Mouse (Mus musculus): Measurements from ENCODE around the gene Ncoa7.

The Ncoa7 gene

GRCm38 (mm10) chr10:30745238-30745974 is 57.7 kb downstream of the Ncoa7 start:
- no peak for DNase-seq (ENCODE audit: low spot score in 2 of 2)

DNA sequence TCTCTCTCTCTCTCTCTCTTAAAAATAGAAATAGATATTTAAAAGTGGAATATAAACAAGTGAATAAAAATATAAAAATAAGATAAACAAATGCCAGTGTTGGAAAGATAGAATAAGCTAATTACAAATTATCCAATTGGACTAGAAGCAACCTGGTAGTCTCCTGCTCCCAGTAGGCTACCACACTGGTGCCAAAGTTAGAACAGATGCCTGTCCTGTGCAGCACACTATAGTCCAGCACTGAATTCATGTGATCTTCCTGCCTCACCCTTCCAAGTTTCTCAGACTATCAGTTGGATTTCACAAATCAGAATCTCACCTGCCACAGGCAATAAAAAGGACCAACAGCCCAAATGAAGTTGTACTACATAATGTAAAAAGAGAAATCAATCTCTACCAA is 59.9 kb downstream of the Ncoa7 start:
- no peak for DNase-seq (ENCODE audit: low spot score in 2 of 2)

DNA sequence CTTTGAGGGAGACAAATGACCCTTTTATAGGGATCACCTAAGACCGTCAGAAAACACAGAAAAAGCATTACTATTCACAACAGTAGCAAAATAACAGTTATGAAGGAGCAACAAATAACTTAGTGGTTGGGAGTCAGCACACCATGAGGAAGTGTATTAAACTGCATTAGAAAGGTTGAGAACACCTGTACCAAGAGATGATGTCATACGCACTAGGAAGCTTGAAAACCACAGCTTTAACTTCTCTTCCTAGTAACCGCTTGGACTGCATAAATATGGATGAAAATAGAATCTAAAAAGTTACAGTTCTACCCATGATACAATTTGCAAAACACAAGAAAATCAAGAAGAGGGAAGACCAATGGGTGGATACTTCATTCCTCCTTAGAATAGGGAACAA is 64.7 kb downstream of the Ncoa7 start:
- no peak for DNase-seq (ENCODE audit: low spot score in 2 of 2)

- DNase-seq (ENCODE audit: low spot score in 2 of 2) = no peak
Measured at GRCm38 (mm10) chr10:30737323-30737722, 65.8 kb downstream of the Ncoa7 start.

DNA sequence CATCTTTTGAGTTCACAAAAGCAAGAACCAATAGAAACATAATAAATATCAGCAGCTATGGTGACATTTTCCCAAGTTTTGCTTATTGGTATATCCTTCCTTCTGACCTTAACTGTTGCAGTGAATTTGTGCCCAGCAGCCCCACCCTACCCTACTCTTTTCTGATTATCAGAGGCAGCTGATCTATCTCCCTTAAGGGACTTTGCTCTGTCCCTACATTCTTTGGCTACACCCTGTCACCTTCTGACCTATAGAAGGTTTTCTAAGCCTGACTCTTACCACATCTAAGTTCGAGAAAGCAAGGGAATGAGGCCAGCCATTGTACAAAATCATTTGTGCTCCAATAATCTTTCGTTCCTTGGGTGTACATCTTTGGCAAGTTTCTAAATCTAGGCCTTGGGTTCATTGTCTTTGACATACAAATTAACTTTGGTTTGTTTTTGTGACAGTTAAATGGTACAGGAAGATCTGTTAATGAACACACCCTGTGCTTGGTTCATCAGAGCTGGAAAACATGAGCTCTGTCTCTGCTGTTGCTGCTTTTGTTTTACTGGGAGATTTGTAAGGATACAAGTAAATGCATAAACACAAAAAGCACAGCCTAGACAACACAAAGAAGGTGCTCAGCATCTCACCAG is 69.9 kb downstream of the Ncoa7 start:
- no peak for DNase-seq (ENCODE audit: low spot score in 2 of 2)

- DNase-seq (ENCODE audit: low spot score in 2 of 2) = no peak
Measured at GRCm38 (mm10) chr10:30731321-30731914, 71.7 kb downstream of the Ncoa7 start.

- DNase-seq (ENCODE audit: low spot score in 2 of 2) = no peak
Measured at GRCm38 (mm10) chr10:30730791-30731190, 72.3 kb downstream of the Ncoa7 start.

DNA sequence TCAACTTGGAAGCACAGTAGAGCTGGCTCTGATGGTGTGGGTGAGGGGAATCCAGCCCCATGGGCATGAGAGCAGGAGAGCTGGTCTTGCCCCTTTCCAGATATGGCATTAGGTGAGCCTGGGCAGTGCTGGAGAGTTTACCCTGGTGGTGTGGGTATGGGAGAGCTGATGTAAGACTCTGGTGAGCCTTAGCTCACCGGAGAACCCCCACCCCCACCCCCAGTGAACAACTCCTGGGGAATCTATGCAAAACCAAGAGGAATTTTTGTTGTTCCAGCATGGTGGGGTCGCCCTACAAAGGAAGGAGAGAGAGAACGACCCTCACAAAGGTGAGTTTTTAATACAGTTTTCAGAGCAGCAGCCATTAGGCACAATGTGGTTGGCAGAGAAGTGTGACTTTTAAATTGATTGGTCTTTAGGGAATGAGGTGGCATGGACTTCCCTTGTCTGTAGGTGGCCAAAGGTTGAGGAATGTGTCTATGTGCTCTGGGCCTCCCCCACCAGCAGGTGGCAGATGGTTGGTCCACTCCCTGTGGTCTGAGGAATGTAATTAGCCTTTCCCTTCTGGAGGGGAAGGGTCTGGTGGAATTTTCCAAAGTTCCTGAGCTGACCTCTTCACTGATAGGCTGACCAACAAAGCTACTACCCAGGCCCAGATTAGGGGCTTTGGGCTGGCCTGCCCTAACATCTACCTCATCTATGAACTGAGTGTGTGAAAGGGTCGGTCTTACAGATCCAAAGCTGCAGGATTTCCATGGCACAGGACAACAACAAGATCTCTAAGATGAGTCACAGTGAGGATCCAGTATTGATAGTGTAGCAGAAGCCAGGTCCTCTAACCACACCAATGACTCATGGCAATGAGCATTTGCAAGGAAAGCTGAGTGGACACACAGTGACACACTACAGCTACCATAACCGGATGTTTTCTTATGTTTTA is 73.7 kb downstream of the Ncoa7 start:
- no peak for DNase-seq (ENCODE audit: low spot score in 2 of 2)

- no peak for DNase-seq (ENCODE audit: low spot score in 2 of 2)
Measured at GRCm38 (mm10) chr10:30723014-30723413, 80.1 kb downstream of the Ncoa7 start.

DNA sequence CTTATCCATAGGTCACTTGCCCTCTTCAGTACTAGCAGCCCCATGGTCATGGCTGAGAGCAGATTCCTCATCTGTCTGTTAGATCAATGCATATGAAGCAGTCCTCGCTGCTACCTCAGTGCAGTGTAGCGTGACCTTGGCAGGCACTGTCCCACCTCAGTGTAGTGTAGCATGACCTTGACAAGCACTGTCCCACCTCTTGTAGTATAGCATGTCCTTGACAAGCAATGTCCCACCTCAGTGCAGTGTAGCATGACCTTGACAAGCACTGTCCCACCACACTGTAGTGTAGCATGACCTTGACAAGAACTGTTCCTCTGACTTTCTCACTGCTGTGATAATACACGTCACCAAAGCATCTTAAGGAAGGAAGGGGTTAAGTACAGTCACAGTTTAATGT is 82.6 kb downstream of the Ncoa7 start:
- no peak for DNase-seq (ENCODE audit: low spot score in 2 of 2)

GRCm38 (mm10) chr10:30719947-30720346 is 83.2 kb downstream of the Ncoa7 start:
- no peak for DNase-seq (ENCODE audit: low spot score in 2 of 2)

DNA sequence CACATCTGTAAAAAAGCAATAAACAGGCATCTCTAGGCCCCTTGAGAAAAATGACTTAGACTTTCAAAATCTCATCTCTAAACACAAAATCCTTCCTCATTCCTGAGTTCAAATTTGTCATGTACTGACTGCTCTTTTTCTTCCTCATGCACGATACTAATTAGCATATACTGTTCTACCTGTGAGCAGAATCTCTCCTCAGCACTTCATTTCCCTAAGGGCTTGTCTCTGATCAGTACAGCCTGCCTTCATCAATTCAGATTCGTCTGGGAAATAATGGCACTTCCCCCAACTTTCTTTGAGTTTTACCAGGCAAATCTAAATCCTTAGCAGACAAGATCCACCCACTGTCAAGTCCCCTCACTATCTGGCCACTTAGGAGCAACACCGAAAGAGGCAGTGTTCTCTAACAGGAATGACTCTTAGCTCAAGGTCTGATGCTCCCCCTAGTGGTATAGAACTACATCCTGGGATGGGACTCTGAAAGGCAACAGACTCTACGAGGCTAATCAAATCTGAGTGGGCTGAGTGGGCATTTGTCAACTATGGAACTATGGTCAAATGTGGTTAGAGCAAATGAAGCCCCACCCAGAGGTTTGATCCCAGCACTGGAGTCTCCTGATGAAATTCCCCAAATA is 84.3 kb downstream of the Ncoa7 start:
- DNase-seq (ENCODE audit: low spot score in 2 of 2) = peak; percentile 47 to 51

DNA sequence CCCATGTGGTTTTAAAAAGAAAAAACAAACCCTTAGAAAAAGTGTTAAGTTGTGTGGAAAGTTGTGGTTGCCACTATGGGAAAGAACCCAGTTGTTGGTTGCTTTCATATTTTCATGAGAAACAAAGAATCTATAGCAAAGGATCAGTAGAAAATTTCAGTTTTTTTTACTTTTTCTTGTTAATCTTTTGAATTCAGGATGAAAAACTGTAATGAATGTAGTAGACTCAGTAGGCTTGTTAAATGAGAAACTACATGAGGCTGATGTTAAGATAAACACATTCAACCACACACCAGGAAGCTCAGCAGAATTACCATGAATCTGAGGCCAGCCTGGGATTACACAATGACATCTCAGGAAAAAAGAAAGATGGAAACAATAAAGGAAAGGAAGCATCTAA is 87.0 kb downstream of the Ncoa7 start:
- peak in 1 of 2 experiments; percentile 3 for DNase-seq (ENCODE audit: low spot score in 2 of 2)

GRCm38 (mm10) chr10:30712540-30712939 is 90.6 kb downstream of the Ncoa7 start:
- no peak for DNase-seq (ENCODE audit: low spot score in 2 of 2)

- no peak for DNase-seq (ENCODE audit: low spot score in 2 of 2)
Measured at GRCm38 (mm10) chr10:30709846-30710403, 93.2 kb downstream of the Ncoa7 start.

DNA sequence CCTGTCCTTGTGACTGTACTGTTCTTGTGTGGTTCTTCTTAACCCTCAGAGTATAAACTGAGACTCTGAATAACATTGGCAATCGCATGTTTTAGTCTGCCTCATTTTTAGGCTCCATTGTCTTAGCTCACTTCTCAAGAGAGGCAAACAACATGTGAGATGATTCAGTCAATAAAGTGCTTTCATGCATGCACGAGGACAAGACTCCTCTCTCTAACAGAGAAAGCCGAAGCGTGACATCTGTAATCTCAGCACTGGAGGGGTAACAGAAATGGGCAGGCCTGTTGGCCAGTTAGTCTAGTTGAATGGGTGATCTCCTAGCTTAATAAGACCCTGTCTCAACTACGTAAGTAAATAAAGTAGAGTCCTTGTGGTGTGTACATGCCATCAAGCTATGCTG is 95.1 kb downstream of the Ncoa7 start:
- no peak for DNase-seq (ENCODE audit: low spot score in 2 of 2)

GRCm38 (mm10) chr10:30702663-30703062 is 100.5 kb downstream of the Ncoa7 start:
- no peak for DNase-seq (ENCODE audit: low spot score in 2 of 2)

DNA sequence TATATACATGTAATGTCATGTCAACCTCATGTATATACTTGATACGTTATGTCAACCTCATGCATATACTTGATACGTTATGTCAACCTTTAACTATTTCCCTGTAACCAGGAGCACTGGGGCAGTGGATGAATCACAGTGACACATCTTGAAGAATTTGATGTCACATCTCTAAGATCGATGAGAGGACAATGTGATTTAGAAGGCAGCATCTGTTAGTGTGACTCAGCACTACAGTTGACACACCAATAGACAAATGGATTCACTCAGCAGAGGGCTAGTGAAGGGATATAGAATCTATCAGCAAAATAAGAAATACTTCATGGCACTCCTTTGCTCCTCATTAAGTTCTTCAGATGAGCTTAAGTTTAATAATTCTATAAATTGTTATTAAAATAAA is 116.3 kb downstream of the Ncoa7 start:
- DNase-seq (ENCODE audit: low spot score in 2 of 2) = no peak

DNA sequence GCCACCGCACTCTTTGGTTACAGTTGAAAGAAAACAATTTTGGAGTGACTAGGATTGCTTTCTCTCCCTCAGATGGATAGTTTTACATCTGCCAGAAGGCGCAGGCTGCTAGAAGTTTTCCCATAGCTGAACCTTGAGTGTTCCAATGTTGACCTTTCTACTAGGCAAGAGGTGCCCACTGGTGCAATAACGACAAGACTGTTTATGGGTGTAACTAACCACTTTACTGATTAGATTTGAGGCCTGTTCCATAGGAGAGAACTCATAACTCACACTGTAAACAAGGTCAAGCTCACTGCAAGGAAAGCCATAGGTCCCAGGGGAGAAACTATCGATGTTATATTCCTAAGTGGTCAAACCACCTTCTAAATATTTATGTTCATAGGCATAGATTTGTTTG is 119.7 kb downstream of the Ncoa7 start:
- no peak for DNase-seq (ENCODE audit: low spot score in 2 of 2)

DNA sequence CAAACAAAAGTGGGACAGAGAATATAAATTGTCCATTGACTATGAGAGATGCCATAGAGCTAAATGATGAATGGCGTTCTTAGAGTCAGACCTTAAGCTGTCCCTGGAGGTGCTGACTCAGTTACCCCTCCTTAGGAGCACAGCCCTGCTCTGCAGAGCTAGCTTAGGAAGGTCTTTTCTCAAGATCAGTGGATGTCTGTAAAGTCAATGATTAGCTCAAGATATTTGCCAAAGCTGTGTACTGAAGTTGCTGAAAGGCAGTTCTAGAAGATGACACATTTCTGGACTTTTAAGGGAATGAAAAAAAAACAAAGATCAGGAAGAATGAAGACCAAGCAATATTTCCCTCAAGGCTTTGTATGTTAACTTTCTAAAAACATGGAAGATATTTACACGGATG is 123.4 kb downstream of the Ncoa7 start:
- DNase-seq (ENCODE audit: low spot score in 2 of 2) = no peak

GRCm38 (mm10) chr10:30678051-30678450 is 125.1 kb downstream of the Ncoa7 start:
- DNase-seq (ENCODE audit: low spot score in 2 of 2) = no peak
